Mouse (Mus musculus) right cerebral cortex, adult 2 months (tissue): ENCODE measurements around the gene Cldn7.
A peak's percentile ranks its signal among the peaks of the same experiment; 100 is the strongest.

Experiments used
- DNase-seq, 2 experiments: peaks; one replicate each; pipeline ENCODE4 v3.0.0; 2021 to 2022; ENCODE audit warnings: low spot score in 2 of 2

Gene Cldn7

GRCm38 (mm10) chr11:69991711-69992110 lies 27.1 kb downstream of the Cldn7 start:
- DNase-seq: no peak

- no peak for DNase-seq
Measured at GRCm38 (mm10) chr11:69992396-69992795, 27.8 kb downstream of the Cldn7 start.

- no peak for DNase-seq
Measured at GRCm38 (mm10) chr11:69992932-69993331, 28.4 kb downstream of the Cldn7 start.

- DNase-seq: no peak
Measured at GRCm38 (mm10) chr11:69994401-69995090, 30.0 kb downstream of the Cldn7 start.

GRCm38 (mm10) chr11:69995391-69995960 lies 30.9 kb downstream of the Cldn7 start, which contains the start of gene Phf23:
Phf23 (plus strand) TSS chr11:69995777.
- peak; percentile 96 to 98 for DNase-seq

GRCm38 (mm10) chr11:69996161-69997061 lies 31.8 kb downstream of the Cldn7 start:
- DNase-seq: no peak

GRCm38 (mm10) chr11:69997070-69997509 lies 32.5 kb downstream of the Cldn7 start:
- DNase-seq: peak in 1 of 2 experiments; percentile 60

- DNase-seq: no peak
Measured at GRCm38 (mm10) chr11:69998567-69999491, 34.2 kb downstream of the Cldn7 start.

- DNase-seq: no peak
Measured at GRCm38 (mm10) chr11:69999666-70000065, 35.1 kb downstream of the Cldn7 start.

GRCm38 (mm10) chr11:70000396-70000898 lies 35.9 kb downstream of the Cldn7 start, which contains the start of gene Dvl2:
Dvl2 (plus strand) TSS chr11:70000595.
- peak; percentile 87 to 90 for DNase-seq

- no peak for DNase-seq
Measured at GRCm38 (mm10) chr11:70001159-70001558, 36.6 kb downstream of the Cldn7 start.

GRCm38 (mm10) chr11:70001865-70002264 lies 37.3 kb downstream of the Cldn7 start:
- no peak for DNase-seq

- no peak for DNase-seq
Measured at GRCm38 (mm10) chr11:70002471-70002870, 37.9 kb downstream of the Cldn7 start.

GRCm38 (mm10) chr11:70005521-70005920 lies 40.9 kb downstream of the Cldn7 start:
- no peak for DNase-seq

- no peak for DNase-seq
Measured at GRCm38 (mm10) chr11:70010033-70010432, 45.5 kb downstream of the Cldn7 start.

GRCm38 (mm10) chr11:70010548-70010947 lies 46.0 kb downstream of the Cldn7 start:
- DNase-seq: no peak

- no peak for DNase-seq
Measured at GRCm38 (mm10) chr11:70010961-70011360, 46.4 kb downstream of the Cldn7 start.

GRCm38 (mm10) chr11:70012931-70013330 lies 48.4 kb downstream of the Cldn7 start:
- no peak for DNase-seq

GRCm38 (mm10) chr11:70013408-70013807 lies 48.8 kb downstream of the Cldn7 start:
- no peak for DNase-seq

GRCm38 (mm10) chr11:70014051-70014450 lies 49.5 kb downstream of the Cldn7 start:
- no peak for DNase-seq
